Mouse (Mus musculus) forebrain, embryonic 11.5 days (tissue): Measurements from ENCODE around the gene Cebpb. TPM values are rescaled to one million over a fixed set of nuclear protein-coding genes. Genes with fewer than 3 reads are reported as not detected.

Source experiments
- ATAC-seq: fragments of 200-750 bp; cut with Nextera tagmentation; replicated peaks from 2 replicates; pipeline ENCODE4 v1.8.0; 2017; ENCODE audit warnings: moderate TSS enrichment; ENCODE audit not compliant: low FRiP score
- DNase-seq: peaks from one replicate; pipeline ENCODE4 v3.0.0-alpha.2; 2017; ENCODE audit warnings: low spot score
- H3K27ac ChIP-seq: fragments of 300-500 bp; sonication (generic); 2 replicates; pipeline ENCODE4 v1.5.1; 2014; ENCODE audit warnings: low read depth, low read length
- H3K27me3 ChIP-seq: fragments of 300-500 bp; sonication (generic); 2 replicates; pipeline ENCODE4 v1.6.1; 2014; ENCODE audit warnings: mild to moderate bottlenecking, low read length, mixed read lengths; ENCODE audit not compliant: control insufficient read depth, insufficient read depth
- H3K36me3 ChIP-seq: fragments of 300-500 bp; sonication (generic); 2 replicates; pipeline ENCODE4 v1.6.1; 2014; ENCODE audit warnings: mild to moderate bottlenecking, low read length, moderate library complexity, mixed read lengths; ENCODE audit not compliant: control insufficient read depth, insufficient read depth
- H3K4me1 ChIP-seq: fragments of 300-500 bp; sonication (generic); replicated peaks from 2 replicates; pipeline ENCODE4 v1.6.1; 2014; ENCODE audit warnings: low read length, mixed read lengths; ENCODE audit not compliant: control insufficient read depth, insufficient read depth
- H3K4me2 ChIP-seq: fragments of 300-500 bp; sonication (generic); 2 replicates; pipeline ENCODE4 v1.6.1; 2014; ENCODE audit warnings: low read depth, mild to moderate bottlenecking, low read length, moderate library complexity, mixed read lengths; ENCODE audit not compliant: severe bottlenecking
- H3K4me3 ChIP-seq: fragments of 300-500 bp; sonication (generic); 2 replicates; pipeline ENCODE4 v1.5.1; 2014; ENCODE audit warnings: low read depth, low read length
- H3K9ac ChIP-seq: fragments of 300-500 bp; sonication (generic); 2 replicates; pipeline ENCODE4 v1.6.1; 2014; ENCODE audit warnings: low read length
- H3K9me3 ChIP-seq: fragments of 300-500 bp; sonication (generic); 2 replicates; pipeline ENCODE4 v1.6.1; 2016; ENCODE audit warnings: low read length, mixed read lengths; ENCODE audit not compliant: control insufficient read depth
- WGBS: fragments of 180-500 bp; shearing (Covaris S2); extraction: QIAGEN DNeasy Blood & Tissue Kit; methylation state at CpG from one replicate; pipeline ENCODE4 v1.1.7; 2014; 5-methylcytosine and 5-hydroxymethylcytosine counted together
- microRNA-seq: library from miRNA; unstranded; fragments of <30 nt; microRNA quantifications from one replicate; pipeline ENCODE4, GENCODE M21; 2016; ENCODE audit not compliant: insufficient number of aligned reads
- polyA plus RNA-seq: library from polyadenylated mRNA; unstranded; fragments of >200 nt; fragmentation: Nextera tagmentation; extraction: Ambion mirVana; gene quantifications from 2 replicates; pipeline ENCODE4 v1.2.1, GENCODE M21; 2014

The Cebpb gene
- polyA plus RNA-seq, 1 experiment from 2014 or later, result 1.7 TPM

GRCm38 (mm10) chr2:167731149-167731548, 42.4 kb downstream of the Cebpb start:
- no peak for ATAC-seq
- H3K9me3 ChIP-seq, result no peaks in the 10 kb centered on the region

GRCm38 (mm10) chr2:167734861-167735260, 46.1 kb downstream of the Cebpb start:
- DNase-seq, result no peak
- Histone ChIP-seq H3K4me2 (no peak overlapping the region), H3K27ac (no peak overlapping the region), H3K36me3 (no peaks in the 10 kb centered on the region), H3K4me3 (no peak overlapping the region), H3K9me3 (no peaks in the 10 kb centered on the region), H3K9ac (no peak overlapping the region), H3K4me1 (no peaks in the 10 kb centered on the region), H3K27me3 (no peaks in the 10 kb centered on the region)
- ATAC-seq, result no peak
- WGBS, result 79% methylated on average over 10 of the region's 10 CpGs

More at GRCm38 (mm10) chr2:167731149-167731548, 42.4 kb downstream of the Cebpb start:
- no peak for DNase-seq
- WGBS, result 61% methylated on average over 13 of the region's 13 CpGs
- Histone ChIP-seq H3K36me3 (no peaks in the 10 kb centered on the region), H3K9ac (no peak overlapping the region), H3K4me2 (no peak overlapping the region), H3K27ac (no peak overlapping the region), H3K27me3 (no peaks in the 10 kb centered on the region), H3K4me1 (no peaks in the 10 kb centered on the region; the same call in 1 of the 2 replicates), H3K4me3 (no peak overlapping the region)

GRCm38 (mm10) chr2:167739030-167739429, 50.3 kb downstream of the Cebpb start:
- H3K4me3 ChIP-seq, result no peak overlapping the region
- no peak for DNase-seq
- no peak overlapping the region for H3K4me2 ChIP-seq
- no peaks in the 10 kb centered on the region for H3K36me3 ChIP-seq
- no peaks in the 10 kb centered on the region for H3K27me3 ChIP-seq
- H3K4me1 ChIP-seq, result no peaks in the 10 kb centered on the region
- 60% methylated on average over 5 of the region's 6 CpGs for WGBS
- no peaks in the 10 kb centered on the region for H3K9me3 ChIP-seq
- H3K9ac ChIP-seq, result no peak overlapping the region
- H3K27ac ChIP-seq, result no peak overlapping the region
- ATAC-seq, result no peak

Small RNA genes lying within 50 kb of the gene (microRNA-seq; reads per million reads assigned to microRNA genes)
- gene Gm22355, result not detected

Other genes starting within 250 kb of the Cebpb start
- gene Rnf114, start 196.3 kb upstream of the Cebpb start, polyA plus RNA-seq, result 133 and 145 TPM in 2 replicates
- gene Spata2, start 196.0 kb upstream of the Cebpb start, polyA plus RNA-seq, result 23.0 and 24.1 TPM in 2 replicates
- 25.1 and 27.8 TPM in 2 replicates for gene Snai1, start 150.7 kb upstream of the Cebpb start, polyA plus RNA-seq
- 333 and 334 TPM in 2 replicates for gene Ube2v1, start 56.8 kb upstream of the Cebpb start, polyA plus RNA-seq
- gene Gm20431, start 27.4 kb upstream of the Cebpb start, polyA plus RNA-seq, result 6.6 and 15.1 TPM in 2 replicates
- gene Tmem189, start 907 bp downstream of the Cebpb start, polyA plus RNA-seq, result 35.1 and 39.2 TPM in 2 replicates
- 73.0 and 80.0 TPM in 2 replicates for gene Ptpn1, start 243.1 kb downstream of the Cebpb start, polyA plus RNA-seq